Mouse (Mus musculus) stomach, postnatal 0 days (tissue): ENCODE results near the gene Atg2b. TPM values are rescaled to one million over a fixed set of nuclear protein-coding genes. Genes with fewer than 3 reads are reported as not detected.

Experiments
- ATAC-seq: fragments of 200-750 bp; cut with Nextera tagmentation; 2 replicates; pipeline ENCODE4 v1.8.0; 2017; ENCODE audit not compliant: low FRiP score, low TSS enrichment
- DNase-seq: peaks from one replicate; pipeline ENCODE4 v3.0.0-alpha.2; 2016; ENCODE audit warnings: low spot score
- H3K27ac ChIP-seq: fragments of 300-500 bp; sonication (generic); replicated peaks from 2 replicates; pipeline ENCODE4 v1.5.1; 2014; ENCODE audit warnings: mild to moderate bottlenecking, control low read depth
- H3K27me3 ChIP-seq: fragments of 300-500 bp; sonication (generic); 2 replicates; pipeline ENCODE4 v1.6.1; 2014; ENCODE audit warnings: low read length; ENCODE audit not compliant: control insufficient read depth, insufficient read depth
- H3K36me3 ChIP-seq: fragments of 300-500 bp; sonication (generic); 2 replicates; pipeline ENCODE4 v1.6.1; 2014; ENCODE audit warnings: low read length, mixed read lengths; ENCODE audit not compliant: control insufficient read depth, insufficient read depth
- H3K4me1 ChIP-seq: fragments of 300-500 bp; sonication (generic); replicated peaks from 2 replicates; pipeline ENCODE4 v1.6.1; 2014; ENCODE audit warnings: antibody characterized with exemption; ENCODE audit not compliant: control insufficient read depth, insufficient read depth
- H3K4me2 ChIP-seq: fragments of 300-500 bp; sonication (generic); replicated peaks from 2 replicates; pipeline ENCODE4 v1.6.1; 2014; ENCODE audit warnings: low read depth, mild to moderate bottlenecking, control low read depth, moderate library complexity
- H3K4me3 ChIP-seq: fragments of 300-500 bp; sonication (generic); 2 replicates; pipeline ENCODE4 v1.5.1; 2014; ENCODE audit warnings: low read depth, low read length, control low read depth
- H3K9ac ChIP-seq: fragments of 300-500 bp; sonication (generic); 2 replicates; pipeline ENCODE4 v1.6.1; 2014; ENCODE audit warnings: mild to moderate bottlenecking, low read length, control low read depth, mixed read lengths
- H3K9me3 ChIP-seq: fragments of 300-500 bp; sonication (generic); 2 replicates; pipeline ENCODE4 v1.6.1; 2016; ENCODE audit warnings: low read length; ENCODE audit not compliant: control insufficient read depth
- CTCF ChIP-seq: IDR thresholded peaks from 2 replicates; pipeline ENCODE4 v1.5.1; 2016; ENCODE audit warnings: antibody characterized with exemption, low read depth, mild to moderate bottlenecking, moderate library complexity
- EP300 ChIP-seq: optimal IDR thresholded peaks from 2 replicates; pipeline ENCODE3; 2016; ENCODE audit warnings: antibody characterized with exemption
- WGBS: fragments of 180-500 bp; shearing (Covaris S2); extraction: QIAGEN DNeasy Blood & Tissue Kit; methylation state at CpG from one replicate; pipeline ENCODE4 v1.1.7; 2014; 5-methylcytosine and 5-hydroxymethylcytosine counted together
- polyA plus RNA-seq: library from polyadenylated mRNA; unstranded; fragments of >200 nt; fragmentation: Nextera tagmentation; extraction: Ambion mirVana; gene quantifications from 2 replicates; pipeline ENCODE4 v1.2.1, GENCODE M21; 2015

Gene Atg2b
- polyA plus RNA-seq, result 4.4 and 5.3 TPM in 2 replicates

GRCm38 (mm10) chr12:105685001-105685691, at the start of gene Atg2b:
Gene Atg2b, minus strand, starts transcription at chr12:105685211.
- ATAC-seq, result peak; percentile 90
- H3K4me2 ChIP-seq, result peak within 1 kb of the TSS; percentile 98
- H3K36me3 ChIP-seq, result peaks cover 4% of the 10 kb centered on the region; the same call in 1 of the 2 replicates
- peak within 1 kb of the TSS; percentile 94 for H3K4me3 ChIP-seq
- TF ChIP-seq EP300 (no peak), CTCF (no peak)
- H3K9me3 ChIP-seq, result no peaks in the 10 kb centered on the region
- peaks cover 3% of the 10 kb centered on the region; the same call in 1 of the 2 replicates for H3K4me1 ChIP-seq
- under 1% methylated on average over 72 of the region's 73 CpGs for WGBS
- H3K9ac ChIP-seq, result peak within 1 kb of the TSS; percentile 95
- peak within 1 kb of the TSS; percentile 96 for H3K27ac ChIP-seq
- no peaks in the 10 kb centered on the region for H3K27me3 ChIP-seq
- DNase-seq, result peak; percentile 97

GRCm38 (mm10) chr12:105733370-105734159, 48.6 kb upstream of the Atg2b start:
- TF ChIP-seq EP300, result no peak
- no peak for TF ChIP-seq CTCF
- ATAC-seq (no peak), DNase-seq (no peak)
- H3K27ac ChIP-seq, result no peak overlapping the region
- 63% methylated on average over 9 of the region's 9 CpGs for WGBS
- no peak overlapping the region for H3K4me2 ChIP-seq
- no peak overlapping the region for H3K4me3 ChIP-seq
- H3K4me1 ChIP-seq, result no peaks in the 10 kb centered on the region
- H3K9me3 ChIP-seq, result no peaks in the 10 kb centered on the region
- H3K9ac ChIP-seq, result no peak overlapping the region
- H3K27me3 ChIP-seq, result no peaks in the 10 kb centered on the region
- no peaks in the 10 kb centered on the region for H3K36me3 ChIP-seq

DNA sequence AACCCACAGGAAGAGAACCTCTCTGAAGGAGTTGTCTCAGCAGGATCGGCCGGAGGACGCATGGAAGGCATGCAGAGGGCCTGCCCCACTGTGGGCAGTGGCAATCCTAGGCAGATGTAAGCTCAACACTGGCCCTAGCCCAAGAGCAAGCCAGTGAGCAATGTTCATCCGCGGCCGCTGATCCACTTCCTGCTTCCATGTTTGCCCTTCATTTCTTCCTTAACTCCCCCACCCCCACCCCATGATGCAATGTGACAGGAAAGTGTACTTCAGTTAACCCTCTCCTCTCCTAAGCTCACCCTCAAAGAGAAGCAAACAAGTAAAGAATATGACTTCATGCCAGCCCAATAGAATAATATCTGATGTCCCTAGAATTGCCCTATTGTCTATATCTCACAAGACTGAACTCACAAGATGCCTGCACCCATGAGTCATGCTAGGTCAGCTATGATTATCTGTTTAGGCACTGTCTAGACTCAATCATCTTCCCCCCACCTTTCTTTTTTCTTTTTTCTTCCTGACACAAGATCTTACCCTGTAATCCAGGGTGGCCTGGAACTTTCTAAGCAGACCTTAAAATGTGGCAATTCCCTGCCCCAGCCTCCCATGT, 45.9 kb upstream of the Atg2b start:
- no peak for DNase-seq
- H3K9ac ChIP-seq, result no peak overlapping the region
- TF ChIP-seq EP300 (no peak), CTCF (no peak)
- no peak overlapping the region for H3K4me3 ChIP-seq
- H3K4me2 ChIP-seq, result no peak overlapping the region
- H3K36me3 ChIP-seq, result no peaks in the 10 kb centered on the region
- no peak overlapping the region for H3K27ac ChIP-seq
- ATAC-seq, result peak; percentile 39; the same call in 1 of the 2 replicates
- no peaks in the 10 kb centered on the region for H3K27me3 ChIP-seq
- no peaks in the 10 kb centered on the region for H3K4me1 ChIP-seq
- no peaks in the 10 kb centered on the region for H3K9me3 ChIP-seq
- 66% methylated on average over 6 of the region's 6 CpGs for WGBS

- Histone ChIP-seq H3K9ac (no peak overlapping the region), H3K9me3 (no peaks in the 10 kb centered on the region), H3K4me2 (no peak overlapping the region), H3K27me3 (no peaks in the 10 kb centered on the region), H3K27ac (no peak overlapping the region), H3K36me3 (no peaks in the 10 kb centered on the region), H3K4me3 (no peak overlapping the region), H3K4me1 (no peaks in the 10 kb centered on the region)
- DNase-seq, result no peak
- ATAC-seq, result no peak
- no peak for TF ChIP-seq EP300
- peak; percentile 78 for TF ChIP-seq CTCF
- 32% methylated on average over 8 of the region's 8 CpGs for WGBS
Measured at GRCm38 (mm10) chr12:105727964-105728363, 43.0 kb upstream of the Atg2b start.

DNA sequence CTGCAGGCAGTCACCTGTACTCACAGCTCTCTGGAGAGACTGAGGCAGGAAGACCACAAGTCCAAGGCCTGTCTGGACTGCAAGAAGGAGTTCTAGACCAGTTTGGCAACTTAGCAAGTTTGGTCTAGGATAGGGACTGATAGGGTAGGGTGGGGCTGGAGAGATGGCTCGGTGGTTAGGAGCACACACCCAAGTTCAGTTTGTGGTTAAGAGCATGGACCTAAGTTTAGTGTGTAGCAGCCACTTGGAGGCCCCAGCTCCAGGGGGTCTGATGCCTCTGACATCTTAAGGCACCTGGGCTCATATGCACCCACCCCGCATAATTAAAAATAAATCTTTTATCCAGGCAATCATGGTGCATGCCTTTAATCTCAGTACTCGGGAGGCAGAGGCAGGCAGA, 42.3 kb upstream of the Atg2b start:
- H3K36me3 ChIP-seq, result no peaks in the 10 kb centered on the region
- H3K4me2 ChIP-seq, result no peak overlapping the region
- H3K4me3 ChIP-seq, result no peak overlapping the region
- TF ChIP-seq EP300, result no peak
- TF ChIP-seq CTCF, result no peak
- no peak for ATAC-seq
- no peak for DNase-seq
- H3K27ac ChIP-seq, result no peak overlapping the region
- no peak overlapping the region for H3K9ac ChIP-seq
- 82% methylated on average over 3 of the region's 3 CpGs for WGBS
- H3K9me3 ChIP-seq, result no peaks in the 10 kb centered on the region
- H3K4me1 ChIP-seq, result no peaks in the 10 kb centered on the region
- H3K27me3 ChIP-seq, result no peaks in the 10 kb centered on the region
